Mouse (Mus musculus): ENCODE measurements at regions not wholly inside any gene's neighbourhood (a gene's known extent, or its start where the extent isn't known, plus 50 kb on each side); places are given as distances from the start of the nearest gene placed in this dataset.

GRCm38 (mm10) chr13:70474746-70475145 is 162.7 kb downstream of the Ice1 start:
- DNase-seq (ENCODE audit: low spot score) = no peak

- no peak for DNase-seq (ENCODE audit: low spot score)
Observed at GRCm38 (mm10) chr13:70475366-70475765, 162.1 kb downstream of the Ice1 start.

DNA sequence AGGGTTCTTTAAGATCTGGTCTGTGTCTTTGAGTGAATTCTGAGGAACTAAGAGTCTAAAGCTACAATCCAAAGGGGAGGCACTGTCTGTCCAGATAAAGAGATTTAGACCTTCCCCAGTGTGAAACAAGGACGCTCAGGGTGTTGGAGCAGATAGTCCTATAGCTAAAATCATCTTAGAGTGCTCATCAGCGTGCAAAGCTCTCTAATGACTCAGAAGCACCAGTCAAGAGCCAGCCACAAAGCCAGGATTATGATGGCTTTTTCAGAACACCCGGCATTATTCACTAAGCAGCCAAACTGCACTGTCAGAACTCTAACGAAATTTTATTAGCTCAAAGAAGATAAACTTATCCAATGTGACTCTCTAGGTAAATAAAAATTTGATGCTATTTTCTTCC is 138.1 kb downstream of the Ice1 start:
- DNase-seq (ENCODE audit: low spot score) = no peak
